ENCODE assay signal across 8 mouse cellular contexts in genomic region chr19:9991304-9991703, GRCm38 (mm10). TPM values are rescaled to one million over a fixed set of nuclear protein-coding genes. Genes with fewer than 3 reads are reported as not detected.
A peak's percentile ranks its signal among the peaks of the same experiment; 100 is the strongest.
DNase-seq lines count a peak whose midpoint lies in the region; ATAC-seq and TF ChIP-seq lines count a peak whose summit lies in the region.

No protein-coding gene starts in this region.

- H3K27me3 ChIP-seq in heart, postnatal 0 days (ENCODE audit: control insufficient read depth, insufficient read depth, low read length), result no peaks in the 10 kb centered on the region

- 0 out of 2 replicates have a peak, but pooled peaks cover 2% of the 10 kb centered on the region for H3K4me1 ChIP-seq in heart, postnatal 0 days (ENCODE audit: control insufficient read depth, insufficient read depth)

- WGBS in heart, postnatal 0 days, result 28% methylated on average over 5 of the region's 5 CpGs

- no peak overlapping the region for H3K4me3 ChIP-seq in heart, postnatal 0 days (ENCODE audit: low read depth, low read length)

- peak; percentile 92 for TF ChIP-seq CTCF in heart, postnatal 0 days (IDR thresholded peaks at IDR 0.05; ENCODE audit: low read depth)

- H3K9ac ChIP-seq in heart, postnatal 0 days (replicated peaks; ENCODE audit: low read depth, low read length), result no peak overlapping the region

- peaks cover 1% of the 10 kb centered on the region; the same call in 1 of the 2 replicates for H3K36me3 ChIP-seq in heart, postnatal 0 days (replicated peaks; ENCODE audit: control insufficient read depth, insufficient read depth, low read length)

- peak; percentile 24; the same call in 1 of the 2 replicates for ATAC-seq in heart, postnatal 0 days (ENCODE audit: insufficient read depth, low read depth)

- no peaks in the 10 kb centered on the region for H3K9me3 ChIP-seq in heart, postnatal 0 days (replicated peaks; ENCODE audit: control insufficient read depth, low read length)

- H3K4me2 ChIP-seq in heart, postnatal 0 days (ENCODE audit: low read depth, low read length), result no peak overlapping the region

- no peak for TF ChIP-seq EP300 in heart, postnatal 0 days (IDR thresholded peaks at IDR 0.05; ENCODE audit: low read depth)

- H3K27ac ChIP-seq in heart, postnatal 0 days (ENCODE audit: low read depth), result no peak overlapping the region

- DNase-seq in CD4-positive helper T cell, adult 2 months (ENCODE audit: low read depth, low spot score), result peak; percentile 78
- DNase-seq in adrenal gland, adult 18-20 months (ENCODE audit: low spot score in 2 of 2), result peak; percentile 85 to 86
- peak; percentile 85 for DNase-seq in embryo, embryonic 11 days
- DNase-seq in heart, postnatal 0 days (ENCODE audit: low spot score), result peak; percentile 73
- DNase-seq in kidney, postnatal 4 days, result peak; percentile 90 to 91
- peak; percentile 80 to 87 for DNase-seq in lung, adult 18-20 months
- DNase-seq in ovary, adult 18-20 months (ENCODE audit: low spot score), result peak; percentile 57
- DNase-seq in thymus, postnatal 0 days (ENCODE audit: low spot score), result peak; percentile 84

RNA-seq across cellular contexts. Expression of gene Best1, which starts 10.1 kb away (rescaled TPM):
- under 1 TPM; 0.22 to 0.30 TPM for total RNA-seq in adrenal gland, adult 18-20 months (2021)
- total RNA-seq in heart, postnatal 0 days (2014; rRNA removed; ENCODE audit: low replicate concordance), result not detected in 2 replicates
- polyA plus RNA-seq in heart, postnatal 0 days (2015; fragmentation: Nextera tagmentation; extraction: Ambion mirVana), result 0.26 and 0.33 TPM in 2 replicates
- 0.39 and 0.54 TPM in 2 replicates for polyA plus RNA-seq in thymus, postnatal 0 days (2015; fragmentation: Nextera tagmentation; extraction: Ambion mirVana)

RNA-seq across cellular contexts. Expression of gene Rab3il1, which starts 10.2 kb away (rescaled TPM):
- 1 to 10 TPM; 3.6 to 5.9 TPM for total RNA-seq in adrenal gland, adult 18-20 months (2021)
- total RNA-seq in heart, postnatal 0 days (2014; rRNA removed; ENCODE audit: low replicate concordance), result 16.3 and 27.4 TPM in 2 replicates
- 17.9 and 20.7 TPM in 2 replicates for polyA plus RNA-seq in heart, postnatal 0 days (2015; fragmentation: Nextera tagmentation; extraction: Ambion mirVana)
- 12.6 and 13.3 TPM in 2 replicates for polyA plus RNA-seq in thymus, postnatal 0 days (2015; fragmentation: Nextera tagmentation; extraction: Ambion mirVana)

RNA-seq across cellular contexts. Expression of gene Fth1, which starts 10.9 kb away (rescaled TPM):
- 1,000 to 10,000 TPM; 3,118 to 4,182 TPM for total RNA-seq in adrenal gland, adult 18-20 months (2021)
- 396 and 524 TPM in 2 replicates for total RNA-seq in heart, postnatal 0 days (2014; rRNA removed; ENCODE audit: low replicate concordance)
- 3,148 and 3,286 TPM in 2 replicates for polyA plus RNA-seq in heart, postnatal 0 days (2015; fragmentation: Nextera tagmentation; extraction: Ambion mirVana)
- polyA plus RNA-seq in thymus, postnatal 0 days (2015; fragmentation: Nextera tagmentation; extraction: Ambion mirVana), result 2,555 and 2,649 TPM in 2 replicates

RNA-seq across cellular contexts. Expression of gene Fads3, which starts 50.1 kb away (rescaled TPM):
- total RNA-seq in adrenal gland, adult 18-20 months (2021), result 10 to 100 TPM; 10.3 to 54.2 TPM
- 106 and 156 TPM in 2 replicates for total RNA-seq in heart, postnatal 0 days (2014; rRNA removed; ENCODE audit: low replicate concordance)
- polyA plus RNA-seq in heart, postnatal 0 days (2015; fragmentation: Nextera tagmentation; extraction: Ambion mirVana), result 21.4 and 23.3 TPM in 2 replicates
- polyA plus RNA-seq in thymus, postnatal 0 days (2015; fragmentation: Nextera tagmentation; extraction: Ambion mirVana), result 1.2 and 1.6 TPM in 2 replicates
